Mouse (Mus musculus): ENCODE measurements around the gene Foxo6. TPM values are rescaled to one million over a fixed set of nuclear protein-coding genes. Genes with fewer than 3 reads are reported as not detected.
A peak's percentile ranks its signal among the peaks of the same experiment; 100 is the strongest.

Foxo6 gene
- polyA plus RNA-seq, 2 experiments = 0.29 to 2.0 TPM

GRCm38 (mm10) chr4:120291106-120291822 is 4.1 kb upstream of the Foxo6 start:
- no peak overlapping the region for H3K4me3 ChIP-seq (replicated peaks; ENCODE audit: low read length)
- H3K4me2 ChIP-seq (replicated peaks; ENCODE audit: low read depth, low read length, severe bottlenecking) = no peak overlapping the region
- no peak for TF ChIP-seq POLR2A (IDR thresholded peaks at IDR 0.05; ENCODE audit: borderline replicate concordance, extremely low read depth, insufficient read depth, insufficient read length)
- DNase-seq (ENCODE audit: low spot score) = no peak
- peaks cover 7% of the 10 kb centered on the region for H3K4me1 ChIP-seq (ENCODE audit: control insufficient read depth, insufficient read depth, low read length)
- H3K36me3 ChIP-seq (ENCODE audit: control insufficient read depth, insufficient read depth, low read length) = no peaks in the 10 kb centered on the region
- peaks cover 11% of the 10 kb centered on the region for H3K27me3 ChIP-seq (ENCODE audit: control insufficient read depth, insufficient read depth, low read length)
- no peak overlapping the region for H3K27ac ChIP-seq (replicated peaks; ENCODE audit: low read depth, low read length)
- WGBS = 81% methylated on average over 11 of the region's 11 CpGs
- ATAC-seq (ENCODE audit: low FRiP score, low read depth) = no peak
- no peaks in the 10 kb centered on the region for H3K9me3 ChIP-seq (ENCODE audit: control insufficient read depth, low read length)
- no peak overlapping the region for H3K9ac ChIP-seq (ENCODE audit: low read depth, low read length, severe bottlenecking)

DNA sequence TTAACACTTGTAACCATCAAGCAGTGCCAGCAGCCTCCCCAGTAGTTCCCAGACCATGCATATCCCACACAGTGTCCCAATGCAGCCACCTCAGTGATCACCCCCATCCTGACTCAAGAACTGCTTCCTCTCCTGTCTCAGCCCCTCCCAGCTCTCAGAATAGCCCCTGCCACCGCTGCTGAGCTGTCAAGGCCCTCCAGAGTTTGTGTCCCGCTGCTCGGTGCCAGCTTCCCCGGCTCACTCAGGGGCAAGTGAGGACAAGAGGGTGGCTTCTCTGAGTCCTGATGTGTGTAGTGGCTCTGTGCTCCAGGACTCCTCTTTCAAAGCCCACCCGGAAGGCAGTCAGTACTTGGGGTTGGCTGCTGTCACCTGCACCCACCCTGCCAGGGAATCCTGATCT is 3.3 kb upstream of the Foxo6 start:
- DNase-seq (ENCODE audit: low spot score) (no peak), ATAC-seq (ENCODE audit: low FRiP score, low read depth) (no peak)
- 46% methylated on average over 5 of the region's 5 CpGs for WGBS
- Histone ChIP-seq H3K4me3 (replicated peaks; ENCODE audit: low read length) (no peak overlapping the region), H3K4me2 (replicated peaks; ENCODE audit: low read depth, low read length, severe bottlenecking) (no peak overlapping the region), H3K4me1 (ENCODE audit: control insufficient read depth, insufficient read depth, low read length) (peaks cover 7% of the 10 kb centered on the region), H3K27ac (replicated peaks; ENCODE audit: low read depth, low read length) (no peak overlapping the region), H3K27me3 (ENCODE audit: control insufficient read depth, insufficient read depth, low read length) (peaks cover 19% of the 10 kb centered on the region), H3K9ac (ENCODE audit: low read depth, low read length, severe bottlenecking) (no peak overlapping the region), H3K9me3 (ENCODE audit: control insufficient read depth, low read length) (no peaks in the 10 kb centered on the region), H3K36me3 (ENCODE audit: control insufficient read depth, insufficient read depth, low read length) (no peaks in the 10 kb centered on the region)
- no peak for TF ChIP-seq POLR2A (IDR thresholded peaks at IDR 0.05; ENCODE audit: borderline replicate concordance, extremely low read depth, insufficient read depth, insufficient read length)

DNA sequence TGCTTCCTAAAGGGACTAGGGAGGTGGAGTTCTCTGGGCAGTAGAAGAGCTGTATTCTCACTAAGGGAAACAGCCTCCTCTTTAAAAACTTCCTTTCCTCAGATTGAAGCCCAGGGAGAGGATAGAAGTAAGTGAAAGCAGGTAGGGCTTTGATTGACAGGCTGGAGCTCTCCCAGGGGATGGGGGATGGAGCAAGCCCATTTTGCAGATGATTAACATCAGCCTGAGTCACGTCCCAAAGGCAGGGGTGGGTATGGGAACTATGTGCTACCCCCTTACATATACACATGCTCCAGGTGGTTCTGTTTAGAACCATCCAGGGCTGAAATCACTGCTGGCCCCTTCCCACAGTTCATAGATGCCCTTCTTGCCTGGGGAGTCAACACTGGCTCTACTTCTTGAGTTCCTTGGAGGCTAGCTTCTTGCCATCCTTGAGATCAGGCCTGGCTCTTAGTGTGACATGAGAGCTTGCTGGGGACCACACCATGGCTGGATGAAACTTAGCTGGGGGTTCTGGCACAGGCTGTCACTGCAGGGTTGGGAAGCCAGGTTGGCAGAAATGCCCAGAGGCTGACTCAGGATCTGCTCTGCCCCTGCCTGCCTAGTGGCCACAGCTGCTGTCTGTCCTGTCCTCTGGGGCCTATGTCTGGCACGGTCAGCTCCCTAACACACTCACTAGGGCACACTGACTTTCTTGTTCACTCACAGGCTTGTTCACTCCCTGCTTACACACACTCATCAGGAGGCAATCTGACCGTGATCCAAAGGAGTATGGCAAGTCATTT is 2.2 kb upstream of the Foxo6 start:
- Histone ChIP-seq H3K27me3 (ENCODE audit: control insufficient read depth, insufficient read depth, low read length) (peaks cover 30% of the 10 kb centered on the region), H3K9me3 (ENCODE audit: control insufficient read depth, low read length) (no peaks in the 10 kb centered on the region), H3K4me1 (ENCODE audit: control insufficient read depth, insufficient read depth, low read length) (peaks cover 7% of the 10 kb centered on the region), H3K27ac (replicated peaks; ENCODE audit: low read depth, low read length) (no peak overlapping the region), H3K4me3 (replicated peaks; ENCODE audit: low read length) (no peak overlapping the region), H3K9ac (ENCODE audit: low read depth, low read length, severe bottlenecking) (no peak overlapping the region), H3K4me2 (replicated peaks; ENCODE audit: low read depth, low read length, severe bottlenecking) (no peak overlapping the region), H3K36me3 (ENCODE audit: control insufficient read depth, insufficient read depth, low read length) (no peaks in the 10 kb centered on the region)
- 60% methylated on average over 3 of the region's 3 CpGs for WGBS
- no peak for DNase-seq (ENCODE audit: low spot score)
- no peak for TF ChIP-seq POLR2A (IDR thresholded peaks at IDR 0.05; ENCODE audit: borderline replicate concordance, extremely low read depth, insufficient read depth, insufficient read length)
- no peak for ATAC-seq (ENCODE audit: low FRiP score, low read depth)

GRCm38 (mm10) chr4:120286761-120287241 is 348 bp downstream of the Foxo6 start:
- Histone ChIP-seq H3K36me3 (ENCODE audit: control insufficient read depth, insufficient read depth, low read length) (no peaks in the 10 kb centered on the region), H3K9me3 (ENCODE audit: control insufficient read depth, low read length) (no peaks in the 10 kb centered on the region), H3K27ac (replicated peaks; ENCODE audit: low read depth, low read length) (no peak overlapping the region), H3K4me3 (replicated peaks; ENCODE audit: low read length) (peak overlapping the region; percentile 62), H3K27me3 (ENCODE audit: control insufficient read depth, insufficient read depth, low read length) (peaks cover 43% of the 10 kb centered on the region), H3K4me1 (ENCODE audit: control insufficient read depth, insufficient read depth, low read length) (peaks cover 20% of the 10 kb centered on the region), H3K9ac (ENCODE audit: low read depth, low read length, severe bottlenecking) (peak overlapping the region; percentile 52), H3K4me2 (replicated peaks; ENCODE audit: low read depth, low read length, severe bottlenecking) (peak overlapping the region; percentile 100)
- WGBS = 2% methylated on average over 53 of the region's 53 CpGs
- no peak for TF ChIP-seq POLR2A (IDR thresholded peaks at IDR 0.05; ENCODE audit: borderline replicate concordance, extremely low read depth, insufficient read depth, insufficient read length)
- DNase-seq (ENCODE audit: low spot score) (no peak), ATAC-seq (ENCODE audit: low FRiP score, low read depth) (no peak)

GRCm38 (mm10) chr4:120285730-120286129 is 1.4 kb downstream of the Foxo6 start:
- TF ChIP-seq POLR2A (IDR thresholded peaks at IDR 0.05; ENCODE audit: borderline replicate concordance, extremely low read depth, insufficient read depth, insufficient read length) = no peak
- Histone ChIP-seq H3K4me2 (replicated peaks; ENCODE audit: low read depth, low read length, severe bottlenecking) (no peak overlapping the region), H3K4me1 (ENCODE audit: control insufficient read depth, insufficient read depth, low read length) (peaks cover 20% of the 10 kb centered on the region), H3K9me3 (ENCODE audit: control insufficient read depth, low read length) (no peaks in the 10 kb centered on the region), H3K36me3 (ENCODE audit: control insufficient read depth, insufficient read depth, low read length) (no peaks in the 10 kb centered on the region), H3K9ac (ENCODE audit: low read depth, low read length, severe bottlenecking) (no peak overlapping the region), H3K27me3 (ENCODE audit: control insufficient read depth, insufficient read depth, low read length) (peaks cover 44% of the 10 kb centered on the region), H3K4me3 (replicated peaks; ENCODE audit: low read length) (no peak overlapping the region), H3K27ac (replicated peaks; ENCODE audit: low read depth, low read length) (no peak overlapping the region)
- no peak for DNase-seq (ENCODE audit: low spot score)
- ATAC-seq (ENCODE audit: low FRiP score, low read depth) = no peak
- 100% methylated on average over 1 of the region's 1 CpGs for WGBS
